Mouse (Mus musculus) telencephalon, adult 2 months (tissue): ENCODE measurements at regions not wholly inside any gene's neighbourhood (a gene's known extent, or its start where the extent isn't known, plus 50 kb on each side); places are given as distances from the start of the nearest gene placed in this dataset.

Source experiments
- DNase-seq: peaks from one replicate; pipeline ENCODE4 v3.0.0-alpha.2; 2011; ENCODE audit warnings: low read depth, low spot score

- no peak for DNase-seq
Observed at GRCm38 (mm10) chr8:109151711-109152110, 342.1 kb upstream of the Pmfbp1 start.

GRCm38 (mm10) chr8:109155489-109155888 is 338.3 kb upstream of the Pmfbp1 start:
- no peak for DNase-seq

GRCm38 (mm10) chr8:109156016-109156415 is 337.8 kb upstream of the Pmfbp1 start:
- DNase-seq: no peak

GRCm38 (mm10) chr8:109172701-109173100 is 321.1 kb upstream of the Pmfbp1 start:
- DNase-seq: peak; percentile 36

GRCm38 (mm10) chr8:109185558-109186198 is 308.1 kb upstream of the Pmfbp1 start:
- DNase-seq: peak; percentile 58

- DNase-seq: peak; percentile 16
Observed at GRCm38 (mm10) chr8:109187617-109188016, 306.2 kb upstream of the Pmfbp1 start.

- no peak for DNase-seq
Observed at GRCm38 (mm10) chr8:109214247-109214646, 279.6 kb upstream of the Pmfbp1 start.

- DNase-seq: no peak
Observed at GRCm38 (mm10) chr8:109216318-109216717, 277.5 kb upstream of the Pmfbp1 start.

GRCm38 (mm10) chr8:109217326-109217725 is 276.5 kb upstream of the Pmfbp1 start:
- no peak for DNase-seq

GRCm38 (mm10) chr8:109232281-109233234 is 261.3 kb upstream of the Pmfbp1 start:
- DNase-seq: no peak

GRCm38 (mm10) chr8:109245526-109245925 is 248.3 kb upstream of the Pmfbp1 start:
- DNase-seq: no peak

- DNase-seq: peak; percentile 50
Observed at GRCm38 (mm10) chr8:109247875-109248274, 246.0 kb upstream of the Pmfbp1 start.

GRCm38 (mm10) chr8:109248356-109248755 is 245.5 kb upstream of the Pmfbp1 start:
- DNase-seq: no peak

- DNase-seq: peak; percentile 9
Observed at GRCm38 (mm10) chr8:109249256-109249655, 244.6 kb upstream of the Pmfbp1 start.

GRCm38 (mm10) chr8:109249691-109250090 is 244.1 kb upstream of the Pmfbp1 start:
- DNase-seq: peak; percentile 4

- DNase-seq: peak; percentile 17
Observed at GRCm38 (mm10) chr8:109250551-109250950, 243.3 kb upstream of the Pmfbp1 start.

- DNase-seq: peak; percentile 26
Observed at GRCm38 (mm10) chr8:109251360-109251798, 242.4 kb upstream of the Pmfbp1 start.

- no peak for DNase-seq
Observed at GRCm38 (mm10) chr8:109252404-109252803, 241.4 kb upstream of the Pmfbp1 start.

- peak; percentile 2 for DNase-seq
Observed at GRCm38 (mm10) chr8:109279129-109279528, 214.7 kb upstream of the Pmfbp1 start.

- no peak for DNase-seq
Observed at GRCm38 (mm10) chr8:109280540-109280939, 213.3 kb upstream of the Pmfbp1 start.

- DNase-seq: no peak
Observed at GRCm38 (mm10) chr8:109281598-109281997, 212.2 kb upstream of the Pmfbp1 start.

GRCm38 (mm10) chr8:109310670-109311386 is 183.0 kb upstream of the Pmfbp1 start:
- DNase-seq: no peak
